Mouse (Mus musculus) myocyte (in vitro differentiated cells): Measurements from ENCODE around the gene 4930455H04Rik. TPM values are rescaled to one million over a fixed set of nuclear protein-coding genes. Genes with fewer than 3 reads are reported as not detected.

ENCODE experiments used
- H3K27me3 ChIP-seq: one replicate; pipeline ENCODE4 v1.6.1; 2011; ENCODE audit not compliant: control insufficient read depth, insufficient read depth, insufficient read length
- H3K36me3 ChIP-seq: one replicate; pipeline ENCODE4 v1.6.1; 2011; ENCODE audit not compliant: control insufficient read depth, insufficient read depth
- H3K4me2 ChIP-seq: one replicate; pipeline ENCODE4 v1.6.1; 2011; ENCODE audit warnings: low read depth, control low read depth
- H3K4me3 ChIP-seq: one replicate; pipeline ENCODE4 v1.5.1; 2011; ENCODE audit warnings: mild to moderate bottlenecking, control low read depth, moderate library complexity
- H3K79me2 ChIP-seq: one replicate; pipeline ENCODE4 v1.6.1; 2011; ENCODE audit not compliant: control insufficient read depth, insufficient read depth
- H3ac ChIP-seq: one replicate; pipeline ENCODE4 v1.6.1; 2011; ENCODE audit not compliant: control insufficient read depth, insufficient read length
- CEBPB ChIP-seq: IDR thresholded peaks from 2 replicates; pipeline ENCODE4 v1.6.1; 2011; ENCODE audit warnings: mild to moderate bottlenecking, moderate library complexity; ENCODE audit not compliant: poor library complexity, insufficient read depth, severe bottlenecking
- E2F4 ChIP-seq: IDR thresholded peaks from one replicate; pipeline ENCODE4 v1.6.1; 2011; ENCODE audit warnings: mild to moderate bottlenecking, control low read depth, moderate library complexity; ENCODE audit not compliant: insufficient read depth
- MAX ChIP-seq: IDR thresholded peaks from one replicate; pipeline ENCODE4 v1.6.1; 2011; ENCODE audit warnings: low read depth, mild to moderate bottlenecking, control low read depth
- MYOD1 ChIP-seq, 3 experiments: IDR thresholded peaks; one replicate each; pipeline ENCODE4 v1.6.1; 2011; ENCODE audit warnings: control low read depth in 2 of 3, low read depth in 2 of 3, mild to moderate bottlenecking in 2 of 3, moderate library complexity in 1 of 3; ENCODE audit not compliant: insufficient read length in 2 of 3, control insufficient read depth in 1 of 3
- MYOG ChIP-seq, 3 experiments: IDR thresholded peaks; one replicate each; pipeline ENCODE4 v1.6.1; 2011; ENCODE audit warnings: control low read depth in 2 of 3, low read depth in 2 of 3, mild to moderate bottlenecking in 2 of 3; ENCODE audit not compliant: insufficient read length in 2 of 3, control insufficient read depth in 1 of 3, insufficient read depth in 1 of 3
- POLR2A ChIP-seq: IDR thresholded peaks from one replicate; pipeline ENCODE4 v1.6.1; 2011; ENCODE audit warnings: low read depth, mild to moderate bottlenecking, control low read depth, moderate library complexity; ENCODE audit not compliant: insufficient read length
- POLR2AphosphoS2 ChIP-seq: IDR thresholded peaks from one replicate; pipeline ENCODE4 v1.6.1; 2011; ENCODE audit warnings: low read depth, control low read depth; ENCODE audit not compliant: insufficient read length
- REST ChIP-seq: IDR thresholded peaks from one replicate; pipeline ENCODE4 v1.6.1; 2011; ENCODE audit warnings: mild to moderate bottlenecking, control low read depth, moderate library complexity; ENCODE audit not compliant: insufficient read depth, insufficient read length
- SRF ChIP-seq: IDR thresholded peaks from one replicate; pipeline ENCODE4 v1.6.1; 2011; ENCODE audit warnings: low read depth; ENCODE audit not compliant: control insufficient read depth, insufficient read length
- TCF12 ChIP-seq: IDR thresholded peaks from one replicate; pipeline ENCODE4 v1.6.1; 2011; ENCODE audit warnings: mild to moderate bottlenecking, control low read depth; ENCODE audit not compliant: poor library complexity, insufficient read depth, severe bottlenecking
- TCF3 ChIP-seq: IDR thresholded peaks from one replicate; pipeline ENCODE4 v1.6.1; 2011; ENCODE audit warnings: low read depth, control low read depth; ENCODE audit not compliant: insufficient read length
- USF1 ChIP-seq: IDR thresholded peaks from one replicate; pipeline ENCODE4 v1.6.1; 2011; ENCODE audit warnings: low read depth, mild to moderate bottlenecking, control low read depth, moderate library complexity
- polyA plus RNA-seq: library from polyadenylated mRNA; unstranded; fragments of >200 nt; fragmentation: generic; extraction: Trizol; gene quantifications from one replicate; pipeline ENCODE4 v1.2.1, GENCODE M21; 2012; ENCODE audit warnings: missing spikeins

4930455H04Rik gene
- polyA plus RNA-seq, 1 experiment: not detected

DNA sequence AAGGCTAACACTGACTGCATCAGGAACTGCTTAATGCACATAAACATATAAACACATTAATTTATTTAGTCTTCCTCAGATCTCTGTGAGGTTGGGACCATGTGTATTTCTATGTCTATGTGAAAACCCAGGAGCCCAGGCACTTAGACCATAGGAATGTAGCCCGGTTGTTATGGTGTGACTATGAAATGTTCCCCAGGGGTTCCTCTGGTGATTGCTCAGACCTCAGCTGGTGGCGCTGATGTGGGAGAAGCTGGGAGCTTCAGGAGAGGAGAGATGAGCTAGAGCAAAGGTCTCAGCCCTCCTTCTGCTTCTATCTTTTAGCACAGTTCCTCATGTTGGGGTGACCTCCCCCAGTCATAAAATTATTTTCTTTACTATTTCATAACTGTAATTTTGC lies 7.7 kb upstream of the 4930455H04Rik start:
- no peaks in the 10 kb centered on the region for H3K27me3 ChIP-seq
- TF ChIP-seq MAX: no peak
- TF ChIP-seq MYOD1 (IDR thresholded peaks at IDR 0.05; ENCODE audit: control insufficient read depth in 1 of 3, insufficient read length in 2 of 3, low read depth in 2 of 3): no peak
- no peak overlapping the region for H3K4me2 ChIP-seq
- H3K4me3 ChIP-seq: no peak overlapping the region
- H3K36me3 ChIP-seq: no peaks in the 10 kb centered on the region
- H3ac ChIP-seq: no peak overlapping the region
- no peaks in the 10 kb centered on the region for H3K79me2 ChIP-seq

- TF ChIP-seq MYOD1 (IDR thresholded peaks at IDR 0.05; ENCODE audit: control insufficient read depth in 1 of 3, insufficient read length in 2 of 3, low read depth in 2 of 3): no peak
- TF ChIP-seq POLR2AphosphoS2: no peak
- no peak for TF ChIP-seq TCF3
- no peak for TF ChIP-seq MAX
- TF ChIP-seq E2F4: no peak
- TF ChIP-seq MYOG (IDR thresholded peaks at IDR 0.05; ENCODE audit: control insufficient read depth in 1 of 3, insufficient read depth in 1 of 3, insufficient read length in 2 of 3, low read depth in 2 of 3): no peak
- no peak for TF ChIP-seq CEBPB
- TF ChIP-seq REST: no peak
- TF ChIP-seq SRF: no peak
- no peak for TF ChIP-seq USF1
- no peak for TF ChIP-seq TCF12
- TF ChIP-seq POLR2A: no peak
- H3K27me3 ChIP-seq: no peaks in the 10 kb centered on the region
- H3K36me3 ChIP-seq: no peaks in the 10 kb centered on the region
- no peaks in the 10 kb centered on the region for H3K79me2 ChIP-seq
- no peak overlapping the region for H3K4me3 ChIP-seq
- H3K4me2 ChIP-seq: no peak overlapping the region
- H3ac ChIP-seq: no peak overlapping the region
These were observed 6.5 kb upstream of the 4930455H04Rik start for GRCm38 (mm10) chr3:116961354-116962142.

DNA sequence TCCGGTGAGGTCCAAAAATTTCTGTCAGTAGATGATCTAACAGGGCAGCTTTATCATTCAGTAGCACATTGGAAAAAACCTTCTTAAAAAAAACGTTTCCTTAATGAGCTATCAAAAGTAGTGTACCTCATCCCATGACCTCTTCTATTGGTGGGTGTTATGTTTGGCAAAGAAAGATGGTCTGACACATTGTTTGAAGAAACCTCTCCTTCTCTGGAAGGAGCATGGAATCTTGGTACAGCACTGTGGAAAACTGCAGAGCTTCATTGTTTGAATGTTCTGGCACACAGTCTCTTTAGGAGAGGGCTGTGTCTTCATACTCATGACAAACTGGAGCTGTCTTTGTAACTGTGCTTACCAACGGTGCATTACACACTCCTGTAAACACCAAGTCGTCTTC lies 4.9 kb upstream of the 4930455H04Rik start:
- Histone ChIP-seq H3K4me3 (no peak overlapping the region), H3K36me3 (no peaks in the 10 kb centered on the region), H3K79me2 (no peaks in the 10 kb centered on the region), H3ac (no peak overlapping the region), H3K4me2 (no peak overlapping the region), H3K27me3 (no peaks in the 10 kb centered on the region)
- TF ChIP-seq POLR2A: no peak

GRCm38 (mm10) chr3:116964426-116964825 lies 3.6 kb upstream of the 4930455H04Rik start:
- H3K27me3 ChIP-seq: no peaks in the 10 kb centered on the region

DNA sequence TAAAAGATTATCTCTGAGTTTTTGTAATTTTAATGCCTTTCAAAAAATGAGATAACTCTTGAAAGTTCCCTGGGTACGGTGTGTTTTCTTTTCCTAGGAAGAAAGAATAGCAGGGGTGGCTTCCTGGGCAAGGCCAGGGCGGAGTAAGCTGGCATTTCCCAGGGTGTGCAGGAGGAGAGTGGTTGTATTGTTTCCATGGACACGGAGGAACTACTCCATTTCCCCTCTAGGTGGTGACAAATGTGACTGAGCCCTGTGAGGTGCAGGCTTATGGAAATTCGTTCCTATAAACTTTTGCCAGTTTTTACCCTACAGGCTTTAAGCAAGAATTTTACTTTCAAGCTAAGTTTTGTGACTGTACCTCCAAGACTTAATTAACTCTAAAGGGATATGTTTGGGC lies 1.8 kb upstream of the 4930455H04Rik start:
- Histone ChIP-seq H3K4me3 (no peak overlapping the region), H3K4me2 (peak overlapping the region; percentile 57)
- no peak for TF ChIP-seq SRF
- no peak for TF ChIP-seq TCF3

More at GRCm38 (mm10) chr3:116964426-116964825, 3.6 kb upstream of the 4930455H04Rik start:
- Histone ChIP-seq H3ac (no peak overlapping the region), H3K4me3 (no peak overlapping the region), H3K36me3 (no peaks in the 10 kb centered on the region), H3K79me2 (no peaks in the 10 kb centered on the region), H3K4me2 (no peak overlapping the region)
- no peak for TF ChIP-seq POLR2AphosphoS2
- TF ChIP-seq SRF: no peak
- TF ChIP-seq CEBPB: no peak
- TF ChIP-seq MYOG (IDR thresholded peaks at IDR 0.05; ENCODE audit: control insufficient read depth in 1 of 3, insufficient read depth in 1 of 3, insufficient read length in 2 of 3, low read depth in 2 of 3): no peak
- no peak for TF ChIP-seq POLR2A
- no peak for TF ChIP-seq REST
- TF ChIP-seq MAX: no peak
- TF ChIP-seq TCF12: no peak

DNA sequence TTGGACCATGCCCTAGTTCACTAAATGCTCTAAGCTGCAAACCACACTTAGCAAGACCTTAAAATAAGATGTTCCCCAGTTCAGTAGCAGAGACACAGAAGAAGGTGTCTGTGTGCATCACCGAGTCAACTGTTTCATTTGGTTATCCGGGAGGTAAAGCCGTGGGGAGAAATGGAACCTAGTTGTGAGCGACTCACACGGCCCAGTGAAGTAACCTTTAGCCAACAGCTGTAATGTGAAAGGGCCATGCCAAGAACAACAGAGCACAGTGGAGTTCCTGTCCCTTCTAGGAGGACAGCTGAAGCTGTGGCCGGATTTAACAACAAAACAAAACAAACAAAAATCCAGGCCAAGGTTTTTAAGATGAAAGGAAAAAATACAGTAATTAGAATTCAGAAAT lies 1.3 kb upstream of the 4930455H04Rik start:
- Histone ChIP-seq H3K36me3 (no peaks in the 10 kb centered on the region), H3K79me2 (no peaks in the 10 kb centered on the region), H3K27me3 (no peaks in the 10 kb centered on the region), H3ac (no peak overlapping the region), H3K4me3 (no peak overlapping the region), H3K4me2 (peak overlapping the region; percentile 57)
- no peak for TF ChIP-seq REST
- TF ChIP-seq USF1: no peak
- peak; percentile 69 for TF ChIP-seq CEBPB
- TF ChIP-seq TCF3: no peak
- peak in 2 of 3 experiments; percentile 66 to 90 for TF ChIP-seq MYOG (IDR thresholded peaks at IDR 0.05; ENCODE audit: control insufficient read depth in 1 of 3, insufficient read depth in 1 of 3, insufficient read length in 2 of 3, low read depth in 2 of 3)
- no peak for TF ChIP-seq POLR2A
- no peak for TF ChIP-seq POLR2AphosphoS2
- no peak for TF ChIP-seq MAX
- TF ChIP-seq SRF: no peak
- peak; percentile 46 to 84 (median 48) for TF ChIP-seq MYOD1 (IDR thresholded peaks at IDR 0.05; ENCODE audit: control insufficient read depth in 1 of 3, insufficient read length in 2 of 3, low read depth in 2 of 3)
- TF ChIP-seq E2F4: no peak
- TF ChIP-seq TCF12: peak; percentile 62

More for the DNA sequence above, 1.8 kb upstream of the 4930455H04Rik start:
- H3K27me3 ChIP-seq: no peaks in the 10 kb centered on the region
- H3K36me3 ChIP-seq: no peaks in the 10 kb centered on the region
- H3K79me2 ChIP-seq: no peaks in the 10 kb centered on the region
- H3ac ChIP-seq: no peak overlapping the region
